Mouse (Mus musculus) urinary bladder, adult 2 months (tissue): ENCODE results near the gene Lyrm2. TPM values are rescaled to one million over a fixed set of nuclear protein-coding genes. Genes with fewer than 3 reads are reported as not detected.

Experiments
- DNase-seq: peaks from one replicate; pipeline ENCODE4 v3.0.0; 2022; ENCODE audit warnings: low spot score
- polyA plus RNA-seq: library from polyadenylated mRNA; depleted of rRNA; stranded (reverse); fragments of >200 nt; gene quantifications from 2 replicates; pipeline ENCODE4 v1.2.3, GENCODE M21; 2012; rRNA removed

The Lyrm2 gene
- polyA plus RNA-seq, result 59.9 and 79.3 TPM in 2 replicates

DNA sequence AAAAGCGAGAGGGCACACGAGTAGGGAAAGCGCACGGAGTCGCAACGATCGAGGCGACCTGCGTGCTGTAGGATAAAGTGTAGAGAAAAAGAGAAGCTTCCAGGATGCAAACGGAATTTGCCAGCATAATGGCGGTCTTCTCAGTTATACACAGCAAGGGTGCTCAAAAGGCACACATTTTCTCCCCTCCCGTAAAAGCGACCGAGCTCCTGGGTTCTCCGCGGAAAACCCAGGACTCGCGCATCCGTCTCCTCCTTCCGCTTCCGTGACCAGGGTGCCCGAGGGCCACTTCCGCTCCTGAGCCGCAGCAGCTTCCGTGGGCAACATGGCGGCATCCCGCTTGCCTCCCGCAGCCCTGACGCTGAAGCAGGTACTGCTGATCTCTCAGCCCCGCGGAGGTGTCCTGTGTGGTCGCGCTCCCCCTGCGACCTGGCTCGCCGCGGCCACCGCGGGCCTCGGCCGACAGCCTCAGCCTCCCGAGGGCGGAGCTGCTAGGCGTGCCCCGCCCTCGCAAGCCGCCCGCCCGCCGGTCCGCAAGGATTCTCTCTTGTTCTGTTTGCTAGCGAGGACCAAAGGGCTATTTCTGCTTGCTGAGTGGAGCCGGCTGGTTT is at the start of gene Lyrm2:
Gene Lyrm2 (plus strand): TSS at position 288 of the 611 bp plus-strand sequence.
- peak; percentile 80 for DNase-seq

DNA sequence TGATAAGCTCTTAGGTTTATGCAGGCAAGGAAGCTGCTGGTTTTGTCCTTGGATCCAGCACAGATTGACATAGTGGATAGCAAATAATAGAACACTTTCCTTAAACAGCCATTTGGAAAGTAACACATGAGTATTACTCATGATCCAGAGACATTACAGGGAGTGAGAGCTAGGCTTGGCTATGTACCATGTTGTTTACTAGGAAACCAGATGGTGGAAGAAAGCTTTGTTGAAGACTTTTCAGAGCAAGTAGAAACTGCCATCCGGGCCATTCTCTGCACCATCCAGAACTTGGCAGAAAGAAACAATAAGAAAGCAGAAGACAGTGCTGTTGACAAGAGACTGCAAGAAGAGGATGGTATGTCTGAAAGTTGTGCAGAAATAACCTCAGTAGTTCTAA is 49.3 kb upstream of the Lyrm2 start:
- no peak for DNase-seq

DNA sequence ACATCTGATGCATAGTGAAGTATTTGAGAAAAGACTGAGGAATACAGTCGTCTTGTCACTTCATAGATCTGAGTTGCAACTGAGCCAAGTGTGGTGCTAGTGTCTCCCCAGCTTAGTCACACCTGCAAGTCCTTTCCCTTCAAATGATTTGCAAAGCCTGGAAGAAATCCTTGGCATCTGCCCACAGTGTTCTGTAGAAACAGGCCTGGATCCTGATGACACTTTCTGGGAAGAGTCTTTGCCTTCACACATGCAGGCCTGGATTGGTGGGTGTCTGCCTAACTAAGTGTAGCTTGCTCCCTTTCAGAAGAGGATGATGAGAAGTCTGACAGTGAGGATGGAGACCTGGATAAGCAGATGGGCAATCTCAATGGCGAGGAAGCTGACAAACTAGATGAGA is 42.6 kb upstream of the Lyrm2 start:
- DNase-seq, result no peak

DNA sequence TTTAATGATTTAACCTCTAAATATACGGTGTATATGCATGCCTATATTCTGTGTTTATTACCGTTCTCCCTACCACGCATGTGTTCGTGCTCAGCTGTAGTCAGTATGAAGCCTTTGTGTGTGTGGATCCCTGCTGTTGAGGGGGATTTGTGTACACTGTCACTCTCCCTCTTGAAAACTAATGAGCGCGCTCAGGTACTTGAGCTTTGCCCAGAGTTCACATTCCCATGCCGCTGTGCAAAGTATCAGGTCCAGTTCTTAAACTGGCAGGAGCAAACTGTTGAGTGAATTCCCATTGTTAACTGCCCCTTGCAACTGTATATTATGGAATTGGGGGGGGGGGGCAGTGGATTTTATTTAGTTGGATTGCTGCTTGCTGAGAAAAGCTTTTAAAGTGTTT is 32.6 kb upstream of the Lyrm2 start:
- DNase-seq, result no peak

DNA sequence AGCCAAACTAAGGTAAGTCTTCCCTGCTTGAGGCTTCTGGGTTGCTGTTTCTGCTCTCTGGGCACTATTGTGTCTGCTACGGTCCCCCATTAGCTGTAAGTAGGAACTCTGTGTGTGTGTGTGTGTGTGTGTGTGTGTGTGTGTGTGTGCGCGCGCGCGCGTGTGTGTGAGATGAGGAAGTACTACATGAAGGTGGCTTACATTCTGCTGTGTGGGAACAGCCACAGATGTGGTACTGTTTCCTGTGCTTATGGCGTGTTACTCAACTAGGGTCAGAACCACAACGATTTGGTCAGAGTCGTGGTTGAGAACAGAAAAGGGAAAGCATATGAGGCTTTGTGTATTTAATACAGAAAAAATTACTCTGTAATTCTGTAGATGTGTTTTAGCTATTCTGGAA is 32.0 kb upstream of the Lyrm2 start:
- DNase-seq, result no peak

DNA sequence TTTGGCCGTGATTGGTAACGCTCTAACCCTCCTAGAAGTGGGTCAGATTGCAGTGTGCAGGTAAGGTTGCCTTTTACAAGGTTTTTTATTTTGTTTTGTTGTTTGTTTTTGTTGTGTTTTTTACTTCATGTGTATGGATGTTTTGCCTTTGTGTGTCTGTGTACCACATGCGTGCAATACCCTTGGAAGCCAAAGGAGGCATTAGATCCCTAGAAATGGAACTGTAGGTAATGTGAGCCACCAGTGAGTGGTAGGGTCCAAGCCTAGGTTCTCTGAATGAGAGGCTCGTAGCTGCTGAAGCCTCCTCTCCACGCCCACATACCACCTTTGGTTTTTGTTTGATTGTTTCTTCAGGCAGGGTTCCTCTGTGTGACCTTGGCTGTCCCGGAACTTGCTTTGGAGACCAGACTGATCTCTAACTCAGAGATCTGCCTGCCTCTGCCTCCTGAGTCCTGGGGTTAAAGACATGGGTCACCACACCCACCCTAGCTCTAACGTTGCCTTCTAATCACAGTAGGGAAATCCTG is 29.7 kb upstream of the Lyrm2 start:
- DNase-seq, result no peak

DNA sequence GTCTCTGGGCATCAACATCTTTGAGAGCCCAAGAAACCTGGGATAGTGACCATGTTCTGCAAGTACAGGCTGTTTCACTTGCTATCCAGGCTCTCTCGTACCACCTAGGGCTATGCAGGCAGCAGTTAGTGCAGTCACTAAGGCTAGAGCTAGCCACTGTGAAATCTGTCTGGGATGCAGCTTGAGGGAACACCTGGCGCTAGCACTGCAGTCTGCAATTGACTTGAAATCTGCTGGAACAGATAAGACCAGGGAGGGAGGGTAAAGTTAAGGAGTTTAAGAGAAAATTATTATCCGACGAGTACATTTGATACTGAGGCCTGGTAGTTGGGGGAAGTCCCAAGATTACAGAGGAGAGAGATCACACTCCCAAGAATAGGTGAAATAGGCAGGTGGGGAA is 20.1 kb upstream of the Lyrm2 start:
- no peak for DNase-seq

DNA sequence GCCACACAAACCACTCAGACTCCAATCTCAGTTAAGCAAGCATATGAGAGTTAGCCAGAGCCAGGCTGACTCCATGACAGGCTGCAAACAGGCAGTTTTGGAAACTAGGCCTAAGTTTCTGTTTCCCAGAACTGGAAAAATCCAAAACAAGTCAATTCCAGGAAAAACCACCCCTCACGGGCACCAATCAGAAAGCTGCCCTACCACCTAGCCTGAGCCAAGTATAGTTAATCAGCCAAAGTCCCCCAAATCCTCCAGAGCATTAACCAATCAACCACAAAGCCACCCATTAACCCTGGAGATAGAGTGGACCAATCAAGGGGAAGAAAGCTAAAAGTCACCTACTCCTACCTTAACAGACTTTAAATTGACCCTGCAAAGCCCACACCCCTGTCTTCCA is 12.9 kb upstream of the Lyrm2 start:
- no peak for DNase-seq

DNA sequence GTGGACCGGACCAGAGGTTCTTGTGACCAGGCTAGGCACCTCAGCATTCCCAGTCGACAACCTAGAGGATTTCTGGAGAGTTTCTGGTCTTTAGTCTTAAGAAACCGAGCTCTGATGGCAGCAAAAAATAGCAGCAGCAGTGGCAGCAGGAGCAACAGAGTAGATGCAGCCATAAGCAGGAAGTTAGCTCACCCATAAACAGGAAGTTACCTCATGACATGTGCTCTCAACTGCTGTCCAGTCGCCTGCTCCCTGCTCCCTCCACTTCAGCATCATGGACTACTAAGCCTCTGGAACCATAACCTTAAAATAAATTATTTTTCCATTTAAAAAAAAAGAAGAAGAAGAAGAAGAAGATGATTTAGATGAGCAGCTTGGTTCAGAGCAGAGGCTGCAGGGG is 11.0 kb upstream of the Lyrm2 start:
- no peak for DNase-seq

DNA sequence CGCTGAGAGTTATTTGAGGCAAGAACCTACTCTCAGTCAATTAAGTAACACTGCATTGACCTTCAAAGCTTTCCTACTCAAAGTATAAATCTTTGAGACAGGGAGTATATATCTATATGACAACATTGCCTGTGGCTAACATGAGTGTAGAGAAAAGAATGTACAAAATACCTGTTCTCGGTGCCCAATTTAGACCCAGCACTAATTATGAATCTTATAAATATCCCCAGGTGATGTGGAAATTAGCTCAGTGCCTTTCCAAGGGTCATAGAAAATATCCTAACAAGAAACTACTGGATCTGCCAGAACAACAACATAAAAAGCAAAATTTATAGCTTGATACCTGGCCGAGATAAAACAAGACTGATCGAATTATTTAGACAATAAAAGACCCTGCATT is 1.1 kb upstream of the Lyrm2 start:
- no peak for DNase-seq

DNA sequence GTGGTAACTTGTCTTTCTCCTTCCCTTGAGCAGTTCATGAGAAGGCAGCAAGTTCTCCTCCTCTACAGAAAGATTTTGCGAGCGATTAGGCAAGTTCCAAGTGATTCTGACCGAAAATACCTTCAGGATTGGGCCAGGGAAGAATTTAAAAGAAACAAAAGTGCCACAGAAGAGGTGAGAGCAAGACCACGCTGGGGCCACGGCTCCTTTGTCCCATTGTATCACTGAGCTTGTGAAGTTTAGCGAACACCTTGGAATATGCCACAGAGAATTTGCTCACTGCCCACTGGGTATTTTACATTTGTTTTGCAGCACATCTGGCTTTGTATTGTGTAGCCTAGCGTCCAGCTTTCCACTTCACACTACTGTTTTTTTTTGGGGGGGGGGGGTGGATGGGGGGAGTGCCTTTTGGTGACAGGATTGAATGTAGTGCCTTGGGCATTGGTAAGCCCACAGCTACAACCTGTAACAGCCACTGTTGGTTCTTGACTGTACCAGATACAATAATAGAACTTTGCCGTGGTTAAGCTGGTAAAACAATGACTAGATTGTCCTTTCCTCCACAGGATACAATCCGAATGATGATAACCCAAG is 621 bp downstream of the Lyrm2 start:
- DNase-seq, result no peak

DNA sequence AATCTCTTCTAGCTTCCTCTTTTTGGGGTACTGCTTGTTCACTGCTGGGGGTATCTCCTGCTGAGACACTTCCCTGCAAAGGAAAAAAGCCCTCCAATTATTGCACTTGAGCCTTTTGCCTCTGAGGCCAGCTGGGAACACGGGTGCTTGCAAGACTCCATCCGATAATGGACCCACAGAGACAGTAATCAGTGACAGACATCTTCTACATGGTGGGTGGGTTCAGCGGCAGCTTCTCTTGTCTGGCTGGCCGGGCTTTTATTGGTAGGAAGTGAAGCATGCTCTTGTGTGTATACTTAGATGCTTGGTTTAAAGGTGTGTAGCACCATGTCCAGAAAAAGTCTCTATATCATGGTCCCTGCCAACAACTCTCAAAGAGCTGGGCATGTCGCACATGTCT is 17.4 kb downstream of the Lyrm2 start:
- DNase-seq, result no peak

DNA sequence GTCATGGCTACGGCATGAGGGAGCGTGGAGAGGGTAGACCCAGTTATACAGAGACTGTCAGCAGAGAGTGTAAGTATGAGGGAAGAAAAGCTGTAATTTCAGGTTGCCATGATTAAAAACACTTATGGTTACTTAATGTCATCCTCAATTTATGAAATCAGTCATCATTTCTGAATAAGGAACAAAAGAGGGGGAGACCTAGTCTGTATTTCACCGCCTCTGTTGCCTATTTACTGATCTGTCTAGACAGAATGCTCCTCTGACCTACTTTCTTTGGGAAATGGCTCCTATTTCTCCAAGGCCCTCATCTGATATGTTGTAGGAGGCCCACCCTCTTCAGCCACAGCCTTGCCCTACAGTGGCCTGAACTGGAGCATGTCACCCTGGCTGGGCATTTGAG is 20.6 kb downstream of the Lyrm2 start:
- no peak for DNase-seq

DNA sequence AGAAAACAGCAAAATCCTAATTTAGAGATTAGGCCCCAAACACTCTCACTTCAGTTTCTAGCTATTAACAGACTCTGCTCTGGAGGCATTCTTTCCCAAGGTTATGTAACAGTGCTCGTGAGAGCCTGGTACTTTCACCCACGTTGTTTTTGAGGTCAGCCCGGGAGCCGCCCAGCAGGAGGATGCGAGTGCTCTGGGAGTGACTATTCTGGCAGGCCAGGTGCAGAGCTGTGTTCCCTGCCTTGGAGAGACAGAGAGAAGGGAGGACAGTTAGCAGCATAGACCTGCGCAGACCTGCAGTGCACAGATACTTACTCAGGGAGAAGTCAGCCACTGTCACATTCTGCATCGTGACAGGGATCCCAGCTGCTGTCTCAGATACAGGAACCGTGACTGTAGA is 24.2 kb downstream of the Lyrm2 start:
- DNase-seq, result no peak

DNA sequence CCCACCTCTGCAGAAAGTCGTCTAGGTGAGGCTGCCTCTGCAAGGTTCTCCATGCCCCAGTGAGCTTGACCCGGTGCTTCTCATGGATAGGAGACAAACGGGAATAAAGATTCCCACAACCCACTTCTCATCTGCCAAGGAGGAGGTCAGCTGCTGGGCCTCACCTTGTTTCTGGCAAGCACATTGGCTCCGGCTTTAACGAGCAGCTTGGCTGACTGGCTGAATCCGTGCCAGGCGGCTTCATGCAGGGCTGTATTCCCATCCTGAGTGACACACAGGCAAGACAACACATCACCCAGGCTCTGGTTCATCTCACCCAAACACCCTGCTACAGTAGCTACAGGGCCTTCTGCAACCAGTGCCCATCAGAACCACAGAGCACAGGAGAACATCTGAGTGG is 26.9 kb downstream of the Lyrm2 start:
- no peak for DNase-seq

DNA sequence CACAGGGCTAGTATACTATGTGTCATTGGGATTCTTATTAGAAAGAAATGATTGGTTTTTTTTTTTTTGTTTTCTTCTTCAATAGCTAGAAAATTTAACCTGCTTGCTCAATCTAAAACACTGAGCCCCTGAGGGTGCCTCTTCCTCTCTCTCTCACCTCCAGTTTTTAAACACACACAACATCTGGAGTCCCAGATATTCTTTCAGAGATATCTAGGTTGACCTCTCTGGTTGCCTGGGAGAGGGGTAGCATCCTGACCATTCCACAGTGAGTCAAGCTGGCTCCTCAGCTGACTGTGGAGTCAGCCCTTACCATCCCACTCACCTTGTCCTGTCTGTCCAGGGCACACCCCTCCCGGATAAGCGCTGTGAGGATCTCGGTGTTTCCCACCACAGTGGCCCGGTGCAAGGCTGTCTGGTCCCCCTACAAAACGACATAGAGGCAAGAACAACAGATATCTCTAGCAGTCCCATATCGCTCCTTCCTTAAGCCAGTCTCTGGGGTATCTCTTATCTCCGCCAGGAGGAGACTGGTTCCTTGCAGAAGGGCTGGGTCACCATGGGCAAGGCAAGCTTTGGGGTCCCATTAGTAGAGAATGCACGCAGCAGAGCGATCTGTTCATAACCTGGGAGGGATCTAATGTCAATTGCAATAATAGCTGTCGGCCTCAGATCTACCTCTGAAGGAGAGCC is 28.5 kb downstream of the Lyrm2 start:
- no peak for DNase-seq

DNA sequence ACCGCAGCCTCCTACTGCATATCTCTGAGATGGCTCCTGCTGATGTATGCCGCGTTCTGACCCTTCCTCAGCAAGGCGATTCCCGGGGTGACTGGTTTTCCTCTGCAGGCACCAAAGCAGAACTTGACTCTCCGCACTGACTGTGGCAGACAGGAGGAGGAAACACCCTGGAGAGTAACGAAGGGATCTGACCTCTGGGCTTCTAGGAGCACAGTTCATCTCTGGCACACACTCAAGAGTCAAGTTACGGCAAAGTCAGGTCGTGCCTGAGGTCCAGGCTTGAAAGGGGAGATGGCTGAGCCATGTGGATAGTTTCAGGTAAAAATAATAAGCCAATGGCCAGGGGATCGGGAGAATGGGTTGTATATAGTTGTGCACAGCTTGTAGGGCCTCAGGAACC is 29.3 kb downstream of the Lyrm2 start:
- DNase-seq, result no peak

DNA sequence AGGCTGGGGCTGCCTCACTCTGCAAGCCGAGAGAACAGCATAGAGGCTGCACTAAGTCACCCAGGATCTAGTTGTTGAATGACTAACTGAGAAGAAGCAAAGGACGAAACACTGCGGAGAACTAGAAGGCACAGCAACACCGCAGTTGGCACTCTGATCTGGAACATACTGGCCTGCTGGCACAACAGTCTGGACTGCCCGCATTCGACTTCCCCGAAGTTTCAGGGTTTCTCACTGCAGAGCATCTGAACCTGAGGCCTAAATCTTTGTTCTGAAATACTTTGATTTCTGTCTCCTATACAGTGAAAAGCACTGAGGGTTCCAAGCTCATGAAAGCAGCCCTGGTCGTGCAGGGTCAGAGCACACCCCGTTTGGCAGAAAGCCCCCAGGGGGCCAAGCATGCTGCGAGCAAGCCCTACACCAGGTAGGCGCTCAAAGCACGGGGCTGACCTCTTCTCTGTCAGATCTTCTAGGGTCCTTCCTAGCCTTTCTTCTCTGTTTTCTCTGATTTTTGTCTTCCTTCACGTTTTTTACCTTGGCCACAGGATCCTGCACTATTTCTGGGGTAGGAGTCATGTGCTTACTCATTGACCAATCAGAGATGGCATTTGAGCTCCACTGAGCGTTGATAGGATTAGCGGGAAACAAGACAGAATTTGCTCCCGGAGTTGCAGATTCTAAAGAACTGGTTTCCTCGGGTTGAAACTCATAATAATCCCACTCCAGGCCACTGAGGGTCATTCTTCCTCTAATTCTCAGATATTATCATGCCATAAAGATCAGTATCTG is 33.6 kb downstream of the Lyrm2 start:
- no peak for DNase-seq

DNA sequence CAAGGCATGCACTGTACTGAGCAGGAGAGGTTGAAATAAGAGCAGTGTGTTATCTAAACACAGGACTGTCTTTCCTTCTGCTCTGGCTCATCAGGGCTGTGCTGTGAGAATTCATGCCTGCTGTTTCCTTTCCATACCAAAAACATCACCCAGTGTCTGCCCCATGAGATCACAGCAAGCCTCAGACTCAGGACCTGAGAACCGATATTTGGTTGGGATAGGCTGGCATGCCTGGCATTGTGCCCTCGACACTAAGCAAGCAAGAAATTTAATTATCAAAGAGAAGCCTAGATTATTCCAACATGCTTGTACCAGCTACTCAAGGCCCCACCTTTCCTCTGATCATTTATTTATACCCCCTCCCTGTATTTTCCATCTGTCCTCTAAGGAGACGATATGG is 34.5 kb downstream of the Lyrm2 start:
- DNase-seq, result no peak

DNA sequence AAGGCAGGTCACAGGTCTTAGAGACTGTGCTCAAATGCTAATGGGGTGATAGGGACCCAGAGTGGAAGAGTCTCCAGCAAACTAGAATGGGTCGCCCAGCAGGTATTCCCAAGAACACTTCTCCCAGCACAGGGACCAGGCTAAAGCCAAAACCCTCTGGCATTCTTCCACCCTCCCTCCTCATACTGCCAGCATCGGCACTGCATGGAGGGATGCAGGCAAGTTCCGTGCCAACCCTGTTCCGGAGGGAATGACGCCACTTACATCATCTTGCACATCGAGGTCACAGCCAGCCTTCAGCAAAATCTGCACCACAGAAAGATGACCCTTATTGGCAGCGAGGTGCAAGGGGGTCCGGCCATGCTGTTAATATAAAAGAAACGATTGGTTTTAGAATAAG is 36.0 kb downstream of the Lyrm2 start:
- DNase-seq, result no peak

DNA sequence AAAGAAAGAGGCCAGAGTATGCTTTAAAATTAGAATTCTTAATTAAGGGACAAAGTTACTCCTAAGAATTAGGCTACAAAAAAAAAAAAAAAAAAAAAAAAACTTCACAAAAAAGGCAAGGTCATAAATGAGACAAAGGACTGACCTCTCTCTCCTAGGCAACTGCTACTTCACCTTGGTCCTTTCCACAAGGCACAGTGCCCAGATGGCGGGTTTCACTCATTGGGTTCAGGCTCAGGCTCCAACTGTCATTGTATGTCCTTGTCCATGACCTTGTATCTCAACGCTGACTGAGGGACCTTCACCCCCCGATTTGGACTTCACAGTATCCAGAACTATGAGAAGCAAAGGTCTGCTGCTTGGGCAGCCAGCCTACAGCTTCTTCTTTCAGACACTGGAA is 38.3 kb downstream of the Lyrm2 start:
- DNase-seq, result no peak
